13 mouse cellular contexts compared by ENCODE assay signal in the genomic region with DNA sequence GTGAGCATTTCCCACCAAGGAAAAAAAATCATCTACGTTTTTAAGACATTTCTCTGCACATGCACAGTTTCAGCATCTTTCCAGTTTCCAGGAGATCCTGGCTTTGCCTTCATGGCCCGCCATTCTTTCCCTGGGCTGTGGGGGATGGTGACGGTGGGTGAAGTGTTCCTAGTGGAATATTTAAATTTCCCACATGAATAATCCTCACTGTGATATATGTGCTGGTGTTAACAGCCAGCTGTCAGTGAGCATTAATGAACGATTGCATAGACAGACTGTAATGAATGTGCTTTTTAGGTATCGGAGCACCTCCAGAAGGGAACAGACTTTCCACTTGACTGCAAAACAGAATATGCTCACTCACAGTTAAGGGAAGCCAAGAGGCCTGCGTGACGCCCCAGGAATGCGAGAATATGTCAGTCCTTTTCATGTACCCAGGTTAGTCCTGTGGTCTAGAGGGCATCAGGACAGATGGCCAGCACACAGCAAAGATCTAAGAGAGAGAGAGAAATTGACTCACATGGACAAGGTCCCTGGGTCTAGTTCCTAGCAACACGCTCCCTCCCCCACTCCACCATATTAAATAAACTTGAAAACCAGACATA.
DNase-seq lines count a peak whose midpoint lies in the region; ATAC-seq and TF ChIP-seq lines count a peak whose summit lies in the region.
"Had no signal": no experiment of that assay in that cellular context is flagged by ENCODE, and none has a peak within 500 bp of the region (broad histone marks: within the 10 kb centered on the region; RNA-seq: fewer than 3 reads in every experiment).

No protein-coding gene starts in this region.

- H3K27ac ChIP-seq in hindbrain, embryonic 15.5 days (replicated peaks): 0 out of 2 replicates have a peak overlapping the region, but pooled peaks have one; percentile 30
- no peak overlapping the region for H3K27ac ChIP-seq in hindbrain, embryonic 11.5 days (ENCODE audit: low read depth, low read length)
- no peak overlapping the region for H3K27ac ChIP-seq in kidney, embryonic 16.5 days (ENCODE audit: low read length)
- H3K27ac ChIP-seq: liver, embryonic 14.5 days had no signal

- no peaks in the 10 kb centered on the region; the same call in 1 of the 2 replicates for H3K36me3 ChIP-seq in hindbrain, embryonic 15.5 days
- H3K36me3 ChIP-seq in hindbrain, embryonic 11.5 days (ENCODE audit: control insufficient read depth, insufficient read depth, low read length): no peaks in the 10 kb centered on the region
- no peaks in the 10 kb centered on the region for H3K36me3 ChIP-seq in kidney, embryonic 16.5 days (ENCODE audit: insufficient read depth, low read length)

- TF ChIP-seq POLR2A in brain, embryonic 14.5 days (IDR thresholded peaks at IDR 0.05; ENCODE audit: borderline replicate concordance, extremely low read depth, insufficient read depth, insufficient read length, poor library complexity, severe bottlenecking): no peak

- no peaks in the 10 kb centered on the region for H3K9me3 ChIP-seq in hindbrain, embryonic 15.5 days
- no peaks in the 10 kb centered on the region for H3K9me3 ChIP-seq in hindbrain, embryonic 11.5 days (ENCODE audit: control insufficient read depth, low read length)
- 0 out of 2 replicates have a peak, but pooled peaks cover 3% of the 10 kb centered on the region for H3K9me3 ChIP-seq in kidney, embryonic 16.5 days (ENCODE audit: low read length)

- no peak for DNase-seq in hindbrain, embryonic 11.5 days (ENCODE audit: low spot score)
- peak; percentile 9 for DNase-seq in NIH3T3 (ENCODE audit: low read depth)
- DNase-seq in brain, embryonic 14.5 days (ENCODE audit: low read depth): peak; percentile 60
- DNase-seq in cerebellum, postnatal 36 days: peak; percentile 36 to 46
- DNase-seq in frontal cortex, postnatal 14 days (ENCODE audit: low spot score in 2 of 2): no peak
- DNase-seq: adrenal gland, adult 2 months; kidney, adult 9 months; thymus, adult 18-20 months had no signal

- no peak for TF ChIP-seq CTCF in brain, embryonic 14.5 days (IDR thresholded peaks at IDR 0.05; ENCODE audit: borderline replicate concordance, extremely low read depth, insufficient read depth, insufficient read length)

- H3K4me1 ChIP-seq in hindbrain, embryonic 15.5 days (replicated peaks): peaks cover 9% of the 10 kb centered on the region; the same call in 1 of the 2 replicates
- no peaks in the 10 kb centered on the region for H3K4me1 ChIP-seq in hindbrain, embryonic 11.5 days (replicated peaks; ENCODE audit: control insufficient read depth, insufficient read depth, low read length)
- no peaks in the 10 kb centered on the region; the same call in 1 of the 2 replicates for H3K4me1 ChIP-seq in kidney, embryonic 16.5 days (ENCODE audit: insufficient read depth, low read length)
- H3K4me1 ChIP-seq: megakaryocyte, embryonic 14.5 days had no signal

- H3K27me3 ChIP-seq in hindbrain, embryonic 15.5 days: no peaks in the 10 kb centered on the region
- no peaks in the 10 kb centered on the region for H3K27me3 ChIP-seq in hindbrain, embryonic 11.5 days (ENCODE audit: control insufficient read depth, insufficient read depth, low read length)
- no peaks in the 10 kb centered on the region for H3K27me3 ChIP-seq in kidney, embryonic 16.5 days (ENCODE audit: insufficient read depth, low read length)

- H3K4me2 ChIP-seq in hindbrain, embryonic 15.5 days: no peak overlapping the region
- H3K4me2 ChIP-seq in hindbrain, embryonic 11.5 days (replicated peaks; ENCODE audit: low read depth, low read length): no peak overlapping the region
- no peak overlapping the region for H3K4me2 ChIP-seq in kidney, embryonic 16.5 days (replicated peaks; ENCODE audit: low read depth, low read length)

- no peak overlapping the region for H3K4me3 ChIP-seq in hindbrain, embryonic 15.5 days
- H3K4me3 ChIP-seq in hindbrain, embryonic 11.5 days (ENCODE audit: low read depth, low read length): no peak overlapping the region
- no peak overlapping the region for H3K4me3 ChIP-seq in kidney, embryonic 16.5 days (ENCODE audit: low read length)
- H3K4me3 ChIP-seq: megakaryocyte, embryonic 14.5 days had no signal

- H3K9ac ChIP-seq in hindbrain, embryonic 15.5 days: no peak overlapping the region
- no peak overlapping the region for H3K9ac ChIP-seq in hindbrain, embryonic 11.5 days (ENCODE audit: low read depth, low read length)
- no peak overlapping the region for H3K9ac ChIP-seq in kidney, embryonic 16.5 days (replicated peaks; ENCODE audit: low read length)
- H3K9ac ChIP-seq: liver, embryonic 14.5 days had no signal

- 56% methylated on average over 9 of the region's 9 CpGs for WGBS in hindbrain, embryonic 15.5 days
- 76% methylated on average over 9 of the region's 9 CpGs for WGBS in hindbrain, embryonic 11.5 days
- whole genome bisulfite sequencing in kidney, embryonic 16.5 days: 64% methylated on average over 9 of the region's 9 CpGs

- ATAC-seq in hindbrain, embryonic 15.5 days (ENCODE audit: low FRiP score, low read depth): no peak
- no peak for ATAC-seq in hindbrain, embryonic 11.5 days (ENCODE audit: low FRiP score)
- no peak for ATAC-seq in kidney, embryonic 16.5 days (ENCODE audit: low FRiP score, low TSS enrichment)
- ATAC-seq: lung, postnatal 0 days had no signal

Comparison
In these comparisons a context has a peak if more than half of its experiments do, and no peak if none do; other contexts are left out.
1. DNase-seq: peak in NIH3T3 (single experiment), brain, embryonic 14.5 days (single experiment) and cerebellum, postnatal 36 days (2 of 2); none in hindbrain, embryonic 11.5 days (single experiment) and frontal cortex, postnatal 14 days (0 of 2).